In genomic region chr16:49361731-49362130, GRCm38 (mm10) we compare ENCODE assay signal across 28 mouse cellular contexts.
"Had no signal": no experiment of that assay in that cellular context is flagged by ENCODE, and none has a peak within 500 bp of the region (broad histone marks: within the 10 kb centered on the region; RNA-seq: fewer than 3 reads in every experiment).

No protein-coding gene starts in this region.

- H3K4me1 ChIP-seq: heart, embryonic 12.5 days; heart, embryonic 13.5 days; heart, embryonic 15.5 days; hindbrain, embryonic 10.5 days; hindbrain, embryonic 12.5 days; hindbrain, embryonic 13.5 days; hindbrain, embryonic 15.5 days; intestine, embryonic 15.5 days; kidney, embryonic 15.5 days had no signal

- H3K9me3 ChIP-seq: heart, embryonic 12.5 days; heart, embryonic 13.5 days; heart, embryonic 15.5 days; hindbrain, embryonic 10.5 days; hindbrain, embryonic 12.5 days; hindbrain, embryonic 13.5 days; hindbrain, embryonic 15.5 days; intestine, embryonic 15.5 days; kidney, embryonic 15.5 days had no signal

- H3K27ac ChIP-seq: heart, embryonic 13.5 days; heart, embryonic 15.5 days; hindbrain, embryonic 10.5 days; hindbrain, embryonic 12.5 days; hindbrain, embryonic 13.5 days; hindbrain, embryonic 14.5 days; hindbrain, embryonic 15.5 days; hindbrain, postnatal 0 days; intestine, embryonic 15.5 days; kidney, embryonic 15.5 days; kidney, postnatal 0 days; layer of hippocampus, adult 2 months; left cerebral cortex, adult 2 months had no signal

- DNase-seq: heart, postnatal 10 days; heart, postnatal 14 days; heart, postnatal 36 days; kidney, adult 11 months; kidney, adult 18-20 months; kidney, adult 2 months; kidney, adult 8-10 months; kidney, adult 9 months; kidney, postnatal 14 days; kidney, postnatal 25 days; kidney, postnatal 36 days; kidney, postnatal 4 days; layer of hippocampus, adult 9-11 months; layer of hippocampus, postnatal 36 days had no signal

- H3K27me3 ChIP-seq: heart, embryonic 12.5 days; heart, embryonic 13.5 days; heart, embryonic 15.5 days; hindbrain, embryonic 12.5 days; hindbrain, embryonic 13.5 days; hindbrain, embryonic 15.5 days; intestine, embryonic 15.5 days; kidney, embryonic 15.5 days had no signal

- H3K36me3 ChIP-seq: heart, embryonic 12.5 days; heart, embryonic 13.5 days; heart, embryonic 15.5 days; hindbrain, embryonic 10.5 days; hindbrain, embryonic 12.5 days; hindbrain, embryonic 13.5 days; hindbrain, embryonic 15.5 days; intestine, embryonic 15.5 days; kidney, embryonic 15.5 days had no signal

- H3K4me3 ChIP-seq: heart, embryonic 12.5 days; heart, embryonic 13.5 days; heart, embryonic 15.5 days; hindbrain, embryonic 10.5 days; hindbrain, embryonic 12.5 days; hindbrain, embryonic 13.5 days; hindbrain, embryonic 15.5 days; intestine, embryonic 15.5 days; kidney, embryonic 15.5 days; layer of hippocampus, adult 2 months; left cerebral cortex, adult 2 months had no signal
